Mouse (Mus musculus) bone marrow macrophage, adult 2 months (primary cell): ENCODE results near the gene Msgn1.

Experiments used
- CTCF ChIP-seq: IDR thresholded peaks from 2 replicates; pipeline ENCODE4 v1.5.1; 2012; ENCODE audit warnings: low read depth, mild to moderate bottlenecking, low read length, moderate library complexity
- POLR2A ChIP-seq: IDR thresholded peaks from 2 replicates; pipeline ENCODE4 v1.6.1; 2012; ENCODE audit warnings: mild to moderate bottlenecking, low read depth, low read length, borderline replicate concordance

DNA sequence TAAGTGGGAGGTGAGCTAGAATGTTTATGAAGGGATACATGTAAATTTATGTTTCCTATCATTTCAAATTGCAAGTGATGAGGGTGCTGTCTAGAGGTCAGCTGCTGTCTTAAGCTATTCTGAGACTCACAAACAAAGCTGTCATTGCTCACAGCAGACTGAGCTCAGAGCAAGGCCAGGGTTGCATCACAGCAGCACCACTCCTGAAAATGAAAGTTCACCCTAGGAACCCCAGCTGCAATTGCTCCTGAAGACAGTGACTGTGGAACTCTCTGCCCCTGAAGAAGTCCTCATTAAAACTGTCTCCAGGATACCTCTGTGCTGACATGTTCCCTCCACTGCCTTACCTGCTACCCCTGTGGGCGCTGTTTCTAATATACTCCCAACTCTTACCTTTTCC lies 13.7 kb downstream of the Msgn1 start:
- TF ChIP-seq CTCF (no peak), POLR2A (no peak)
